Mouse (Mus musculus): ENCODE measurements at regions not wholly inside any gene's neighbourhood (a gene's known extent, or its start where the extent isn't known, plus 50 kb on each side); places are given as distances from the start of the nearest gene placed in this dataset.

DNA sequence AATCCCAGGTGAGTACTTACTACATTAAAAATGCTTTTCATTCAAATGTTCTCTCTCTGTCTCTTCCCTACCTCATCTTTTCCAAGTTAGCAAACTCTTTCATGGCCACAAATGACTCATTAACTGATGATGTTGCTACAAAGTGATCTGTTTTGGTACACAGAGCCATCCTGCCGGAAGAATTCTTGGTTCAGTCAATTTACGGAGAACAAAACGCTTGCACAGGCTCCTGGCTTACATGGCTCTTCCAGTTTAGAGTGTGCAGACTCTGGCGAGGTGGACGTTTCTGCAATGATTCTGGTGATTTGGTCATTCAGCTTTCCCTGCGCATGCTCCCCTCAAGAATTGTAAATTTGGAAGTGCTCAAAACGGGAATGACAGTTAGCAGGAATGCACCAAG lies 131.4 kb upstream of the Sel1l start:
- no peak for DNase-seq

DNA sequence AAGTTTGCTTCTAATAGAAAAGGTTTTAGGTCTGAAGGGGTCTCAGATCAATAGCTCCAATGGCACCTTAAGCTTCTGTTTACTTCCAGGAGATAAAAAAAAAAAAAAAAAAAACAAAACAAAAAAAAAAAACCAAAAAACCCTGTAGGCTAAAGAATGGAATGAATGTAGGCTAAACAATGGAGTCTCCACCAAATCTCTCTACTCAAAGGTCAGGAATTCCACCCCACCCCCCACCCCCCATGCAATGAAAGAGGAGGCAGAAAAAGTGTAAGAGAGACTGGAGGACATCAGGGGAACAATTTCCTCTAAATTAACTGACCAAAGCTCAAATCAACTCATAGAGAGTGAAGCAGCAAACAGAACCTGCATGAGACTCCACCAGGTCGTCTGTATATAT lies 122.1 kb upstream of the Sel1l start:
- DNase-seq, result no peak

DNA sequence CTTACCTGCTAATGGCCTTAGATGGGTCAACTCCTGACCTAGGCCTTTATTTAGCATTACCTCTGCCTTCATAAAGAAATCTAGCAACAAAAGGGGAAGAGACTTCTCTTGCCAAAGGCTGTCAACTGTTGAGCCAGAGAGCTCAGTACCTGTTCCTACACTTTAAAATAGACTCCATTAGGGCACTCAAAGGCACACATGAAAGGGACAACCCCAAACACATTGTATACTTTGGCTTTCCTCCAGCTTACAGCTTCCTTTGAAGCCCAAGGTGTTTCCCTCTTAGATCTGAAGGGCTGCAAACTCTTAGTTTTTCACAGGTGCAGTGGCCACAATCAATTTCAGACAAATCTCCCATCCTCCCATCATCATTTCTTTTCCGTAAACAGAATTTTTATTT lies 117.0 kb upstream of the Sel1l start:
- DNase-seq, result no peak

DNA sequence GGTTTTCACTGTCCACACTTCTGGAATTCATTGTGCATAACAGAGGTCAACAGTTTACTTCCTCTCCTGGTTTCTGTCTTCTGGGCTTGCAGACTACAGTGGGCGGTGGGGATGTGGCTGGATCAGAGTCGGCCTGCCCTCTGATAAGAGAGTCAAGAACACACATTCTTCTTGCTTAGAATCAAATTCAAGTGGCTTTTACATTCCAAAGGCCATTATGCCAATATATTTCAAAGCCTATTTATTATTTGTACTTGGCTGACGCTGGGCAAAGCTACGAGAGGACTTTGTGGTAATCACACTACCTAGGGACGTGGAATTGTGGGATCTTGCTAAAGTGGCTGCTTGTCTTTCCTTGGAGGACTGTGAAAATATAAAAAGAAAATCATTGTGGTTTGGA lies 114.3 kb upstream of the Sel1l start:
- DNase-seq, result no peak

DNA sequence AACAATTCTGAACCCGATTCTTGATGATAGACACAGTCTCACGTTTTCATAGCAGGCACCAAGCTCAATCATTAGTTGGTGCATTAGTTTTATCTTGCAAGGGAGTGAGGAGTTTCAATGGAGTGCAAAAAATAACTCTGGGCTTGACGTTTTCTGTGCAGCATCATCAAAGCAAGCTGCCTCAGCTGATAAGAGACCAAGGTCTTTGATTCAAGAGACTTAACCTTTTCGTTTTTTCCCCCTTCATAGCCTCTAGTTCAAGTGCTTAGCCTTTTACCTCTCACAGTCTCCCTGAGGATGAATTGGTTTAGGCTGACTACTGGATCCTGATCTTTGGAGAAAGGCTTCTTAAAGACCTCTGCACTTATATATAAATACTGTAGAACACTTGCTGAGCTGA lies 109.1 kb upstream of the Sel1l start:
- DNase-seq, result no peak

DNA sequence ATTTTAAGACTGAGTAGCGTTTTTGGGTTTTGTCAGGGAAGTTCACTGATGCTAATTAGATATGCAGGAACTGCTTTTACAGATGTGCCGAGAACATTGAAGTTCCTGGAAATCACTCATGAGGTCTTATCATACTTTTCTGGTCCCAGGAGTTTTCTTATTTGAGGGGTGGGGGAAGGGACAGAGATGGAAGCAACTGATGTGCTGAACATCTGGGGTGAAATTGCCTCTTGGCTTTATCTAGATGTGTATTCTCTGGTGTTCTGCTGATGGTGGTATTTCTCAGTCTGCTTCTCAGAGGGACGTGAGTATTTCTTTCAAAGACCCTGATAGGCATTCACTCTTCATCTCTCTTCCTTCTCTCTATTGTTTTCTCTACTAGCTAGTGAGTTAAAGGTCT lies 107.5 kb upstream of the Sel1l start:
- DNase-seq, result no peak

DNA sequence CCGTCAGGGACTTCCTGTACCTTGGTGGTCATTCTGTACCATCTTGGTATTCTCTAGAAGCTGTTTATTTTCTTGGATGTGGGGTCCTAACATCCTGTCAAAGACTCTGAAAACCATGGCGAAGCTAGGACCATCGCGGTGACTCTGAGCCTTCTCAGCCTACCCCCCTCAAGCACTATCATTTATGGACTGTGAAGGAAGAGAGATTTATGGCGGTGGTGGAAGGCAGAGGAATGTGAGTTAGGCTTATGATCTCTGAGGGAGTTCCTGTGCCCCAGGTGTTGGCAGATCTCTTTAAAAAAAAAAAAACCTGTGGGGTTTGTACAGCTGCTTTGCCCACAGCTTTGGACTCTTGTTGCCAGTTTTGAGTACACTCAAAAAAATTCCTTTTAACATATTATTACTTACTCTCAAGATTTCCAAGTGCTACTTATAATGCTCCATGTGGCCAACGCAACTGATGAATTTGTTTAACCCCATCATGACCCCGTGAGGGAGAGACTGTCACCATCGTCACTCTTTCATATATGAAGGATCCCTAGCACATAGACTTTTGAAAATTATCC lies 99.7 kb upstream of the Sel1l start:
- DNase-seq, result no peak

DNA sequence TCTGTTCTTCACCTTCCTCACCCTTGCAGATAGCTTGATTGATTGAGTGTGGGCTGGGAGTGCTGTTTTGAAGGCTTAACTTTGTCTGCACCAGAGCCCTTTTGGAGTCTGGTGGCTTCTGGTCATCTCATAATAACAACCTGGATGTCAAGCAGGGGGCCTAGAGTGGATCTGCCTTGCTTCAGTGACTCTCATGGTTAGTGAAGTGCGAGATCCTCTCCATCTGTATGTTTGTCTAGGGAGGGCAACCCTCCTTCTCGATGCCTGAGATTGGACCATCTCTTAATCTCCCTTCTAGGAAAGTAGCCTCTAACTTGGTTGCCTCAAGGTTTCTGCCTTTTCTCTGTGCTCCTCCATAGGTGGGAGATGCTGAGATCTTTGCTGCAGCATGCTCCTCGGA lies 99.0 kb upstream of the Sel1l start:
- DNase-seq, result no peak

DNA sequence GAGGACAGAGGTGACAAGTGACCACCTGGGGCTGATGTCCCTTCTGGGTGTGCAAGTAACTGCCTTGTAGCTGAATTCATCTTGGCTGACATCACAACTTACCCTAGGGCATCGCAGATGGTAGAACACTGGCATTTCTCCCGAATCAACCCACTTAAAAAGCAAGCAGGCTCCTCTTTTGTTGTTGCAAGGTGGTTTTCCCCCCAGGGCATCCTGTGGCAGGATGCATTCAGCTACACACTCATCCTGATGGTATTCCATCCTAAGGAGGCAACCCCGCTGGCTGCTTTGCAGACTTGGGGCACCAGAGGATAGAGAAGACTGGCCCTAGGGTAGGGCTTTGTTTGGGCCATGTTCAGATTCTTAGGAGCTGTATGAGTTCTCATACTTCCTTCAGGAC lies 97.6 kb upstream of the Sel1l start:
- DNase-seq, result no peak

DNA sequence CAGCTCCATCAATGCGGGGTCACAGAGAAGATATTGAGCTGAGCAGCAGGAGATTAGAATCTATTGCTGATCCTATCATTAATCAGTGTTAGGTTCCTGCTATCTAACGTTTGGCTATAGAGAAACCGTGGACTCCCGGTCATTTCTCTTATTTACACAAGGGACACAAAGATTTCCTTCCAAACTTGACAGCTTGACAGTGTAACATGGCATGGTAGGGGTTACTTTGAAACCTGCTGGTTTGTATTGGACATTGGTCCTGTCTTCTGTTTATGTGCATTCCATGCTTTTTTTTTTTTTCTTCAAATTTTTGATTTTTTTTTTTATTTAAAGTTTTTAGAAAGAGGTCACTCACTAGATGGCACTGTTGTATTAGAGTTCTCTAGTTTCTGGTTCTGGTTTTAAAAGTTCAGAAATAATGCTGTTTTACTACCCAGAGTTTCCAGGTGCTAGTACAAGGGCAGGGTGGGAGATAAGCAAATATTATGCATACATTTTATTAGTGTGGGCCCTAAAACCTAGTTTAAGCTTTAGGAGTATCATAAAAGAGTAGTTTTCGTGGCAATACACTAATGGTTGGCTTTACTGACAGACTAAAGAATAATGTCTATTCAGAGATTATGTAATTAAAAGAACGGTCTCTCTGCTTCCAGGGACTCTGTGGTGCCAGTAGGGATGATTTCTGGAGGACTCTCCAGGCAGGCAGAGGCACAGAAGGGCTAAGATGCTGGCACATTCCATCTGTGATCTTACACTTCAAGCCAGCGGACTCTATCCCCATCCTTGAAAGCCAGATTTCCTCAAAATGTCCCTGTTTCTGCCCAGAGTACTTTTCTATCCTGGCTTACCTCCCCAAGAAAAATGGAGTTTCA lies 83.8 kb upstream of the Sel1l start:
- DNase-seq, result peak in 1 of 2 experiments; percentile 4

DNA sequence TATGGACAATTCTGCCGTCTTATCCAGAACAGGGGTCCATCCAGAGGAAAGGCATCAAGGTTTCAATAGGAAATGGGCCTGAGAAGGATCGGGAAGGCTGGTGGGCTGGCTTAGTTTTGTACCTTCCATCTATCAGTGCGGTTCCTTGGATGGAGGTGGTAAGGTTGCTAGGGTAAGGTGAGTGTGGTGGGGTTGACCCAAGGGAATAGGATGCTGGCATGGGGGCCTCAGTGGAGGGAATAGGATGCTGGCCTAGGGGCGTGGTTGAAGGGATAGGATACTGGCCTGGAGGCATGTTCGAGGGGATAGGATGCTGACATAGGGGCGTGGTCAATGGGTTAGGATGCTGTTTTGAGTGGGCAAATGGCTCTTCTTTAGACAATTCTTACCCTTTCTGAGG lies 82.6 kb upstream of the Sel1l start:
- no peak for DNase-seq

DNA sequence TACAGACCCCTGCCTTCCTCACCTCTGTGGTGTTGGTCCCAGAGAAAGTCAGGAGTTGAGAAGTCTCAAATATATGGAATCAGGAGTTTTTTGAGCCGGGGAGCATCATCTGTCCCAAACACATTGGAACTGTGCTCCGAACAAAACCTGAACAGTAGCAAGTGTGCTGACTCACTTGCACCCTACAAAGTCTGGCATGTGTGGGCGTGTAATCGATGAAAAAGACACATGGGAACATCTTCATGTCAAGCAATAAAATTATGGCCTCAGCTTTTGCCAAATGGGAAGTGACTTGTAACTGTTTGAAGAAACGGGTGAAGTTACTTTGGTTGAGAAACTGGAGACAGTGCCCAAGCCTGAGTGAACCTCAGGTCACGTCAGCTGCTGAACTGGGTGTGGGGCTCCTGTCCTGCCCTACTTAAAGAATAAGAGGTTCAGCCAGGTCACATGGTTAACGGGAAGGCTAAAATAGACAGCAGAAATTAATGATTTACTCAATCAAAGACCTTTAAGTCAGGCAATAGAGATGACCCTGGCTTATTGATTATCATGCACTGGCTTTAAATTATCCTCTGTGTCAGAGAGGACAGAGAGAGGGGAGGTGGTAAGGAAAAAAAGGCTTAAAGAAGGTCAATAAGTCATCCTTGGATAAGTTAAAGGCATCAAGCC lies 80.6 kb upstream of the Sel1l start:
- DNase-seq, result no peak

DNA sequence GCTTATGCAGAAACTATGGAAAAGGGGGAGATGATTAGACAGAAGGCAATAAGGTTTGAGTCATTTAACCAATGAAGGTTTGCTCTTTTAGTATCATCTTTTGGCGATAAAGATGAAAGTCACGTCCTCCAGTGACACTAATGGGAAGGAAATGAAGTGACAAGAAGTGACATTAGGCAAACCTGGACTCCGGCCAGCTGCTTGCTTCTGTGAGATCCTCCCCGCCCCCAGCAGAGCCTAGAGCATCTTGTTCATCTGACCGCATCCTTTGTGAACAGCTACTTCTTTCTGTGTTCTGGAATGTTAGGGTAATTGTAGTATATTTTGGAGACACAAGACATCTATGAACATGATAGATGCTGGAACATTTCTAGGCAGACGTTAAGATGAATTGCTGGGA lies 78.6 kb upstream of the Sel1l start:
- peak; percentile 47 to 59 for DNase-seq

DNA sequence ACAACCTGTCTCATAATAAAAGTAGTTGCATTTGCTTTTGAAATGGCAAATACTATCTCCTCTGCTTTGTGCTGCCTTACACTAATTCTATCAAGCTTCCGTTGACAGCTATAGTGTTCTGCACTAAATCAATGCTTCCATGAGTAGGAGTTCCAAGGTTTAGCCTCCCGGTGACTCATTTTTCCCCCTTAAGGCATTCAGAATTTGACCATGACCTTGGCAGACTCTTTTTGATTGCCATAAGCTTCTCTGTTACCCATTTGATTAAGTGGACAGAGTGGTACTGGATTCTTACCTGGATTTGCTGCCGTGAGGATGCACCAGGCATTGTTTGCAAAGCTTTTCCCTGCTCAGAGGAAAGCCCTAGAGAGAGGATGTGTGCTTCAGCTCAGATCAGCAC lies 66.5 kb upstream of the Sel1l start:
- no peak for DNase-seq

DNA sequence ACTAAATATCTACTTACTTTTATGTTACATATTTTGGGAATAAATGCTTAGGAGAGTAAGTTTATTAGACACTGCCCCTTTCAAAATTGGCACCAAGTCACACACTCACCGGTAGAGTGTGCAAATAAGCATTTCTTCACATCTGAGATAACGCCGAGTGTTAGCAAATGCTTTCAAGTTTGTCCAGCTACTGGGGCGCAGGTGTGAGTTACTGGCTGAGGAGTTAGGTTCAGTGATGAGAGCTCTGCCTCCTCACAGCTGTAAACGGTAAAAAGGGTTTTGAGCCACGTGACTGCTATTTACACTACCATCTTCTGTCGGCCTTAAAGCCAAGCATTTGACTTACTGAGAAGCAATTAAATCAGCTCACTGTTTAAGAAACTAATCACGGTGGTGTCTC lies 61.6 kb upstream of the Sel1l start:
- no peak for DNase-seq

All from kidney, postnatal 4 days (tissue).